Mouse (Mus musculus) T-cell, adult 2 months (primary cell): ENCODE measurements at regions not wholly inside any gene's neighbourhood (a gene's known extent, or its start where the extent isn't known, plus 50 kb on each side); places are given as distances from the start of the nearest gene placed in this dataset.

Experiments
- DNase-seq: peaks from one replicate; pipeline ENCODE4 v3.0.0; 2022; ENCODE audit warnings: low spot score

- DNase-seq: no peak
Measured at GRCm38 (mm10) chr13:35212276-35212675, 185.4 kb upstream of the Eci2 start.

GRCm38 (mm10) chr13:35214219-35214618 is 187.3 kb upstream of the Eci2 start:
- no peak for DNase-seq

- DNase-seq: no peak
Measured at GRCm38 (mm10) chr13:35226142-35226829, 199.4 kb upstream of the Eci2 start.

GRCm38 (mm10) chr13:35226944-35227343 is 200.0 kb upstream of the Eci2 start:
- no peak for DNase-seq

- no peak for DNase-seq
Measured at GRCm38 (mm10) chr13:35229601-35230000, 202.7 kb upstream of the Eci2 start.

GRCm38 (mm10) chr13:35233636-35234035 is 206.7 kb upstream of the Eci2 start:
- DNase-seq: no peak

GRCm38 (mm10) chr13:35241443-35241842 is 214.5 kb upstream of the Eci2 start:
- no peak for DNase-seq

GRCm38 (mm10) chr13:35243946-35244345 is 217.1 kb upstream of the Eci2 start:
- no peak for DNase-seq

GRCm38 (mm10) chr13:35257386-35257785 is 230.5 kb upstream of the Eci2 start:
- DNase-seq: no peak

- DNase-seq: no peak
Measured at GRCm38 (mm10) chr13:35258720-35259119, 231.8 kb upstream of the Eci2 start.

GRCm38 (mm10) chr13:35283959-35284358 is 257.1 kb upstream of the Eci2 start:
- DNase-seq: no peak

GRCm38 (mm10) chr13:35302088-35302487 is 275.2 kb upstream of the Eci2 start:
- no peak for DNase-seq

GRCm38 (mm10) chr13:35316772-35317171 is 289.9 kb upstream of the Eci2 start:
- no peak for DNase-seq

- no peak for DNase-seq
Measured at GRCm38 (mm10) chr13:35326682-35327242, 299.9 kb upstream of the Eci2 start.

- no peak for DNase-seq
Measured at GRCm38 (mm10) chr13:35328320-35328719, 301.4 kb upstream of the Eci2 start.

- DNase-seq: no peak
Measured at GRCm38 (mm10) chr13:35330926-35331325, 304.0 kb upstream of the Eci2 start.

- no peak for DNase-seq
Measured at GRCm38 (mm10) chr13:35345507-35346129, 314.0 kb upstream of the Cdyl start.

- DNase-seq: no peak
Measured at GRCm38 (mm10) chr13:35348283-35348682, 311.4 kb upstream of the Cdyl start.

GRCm38 (mm10) chr13:35359345-35359744 is 300.3 kb upstream of the Cdyl start:
- no peak for DNase-seq

GRCm38 (mm10) chr13:35377487-35377886 is 282.1 kb upstream of the Cdyl start:
- no peak for DNase-seq

GRCm38 (mm10) chr13:35379500-35379899 is 280.1 kb upstream of the Cdyl start:
- DNase-seq: no peak

- DNase-seq: no peak
Measured at GRCm38 (mm10) chr13:35380224-35381009, 279.2 kb upstream of the Cdyl start.

- DNase-seq: no peak
Measured at GRCm38 (mm10) chr13:35381641-35382040, 278.0 kb upstream of the Cdyl start.
